Mouse (Mus musculus) cortical plate, adult 2 months (tissue): ENCODE measurements at regions not wholly inside any gene's neighbourhood (a gene's known extent, or its start where the extent isn't known, plus 50 kb on each side); places are given as distances from the start of the nearest gene placed in this dataset.

Experiments
- CTCF ChIP-seq: fragments of 200-500 bp; IDR thresholded peaks from 2 replicates; pipeline ENCODE4 v1.5.1; 2011; ENCODE audit warnings: mild to moderate bottlenecking, control low read depth, low read length; ENCODE audit not compliant: insufficient read depth; ENCODE audit errors: extremely low read depth
- POLR2A ChIP-seq: fragments of 200-500 bp; IDR thresholded peaks from 2 replicates; pipeline ENCODE4 v1.6.1; 2011; ENCODE audit warnings: mild to moderate bottlenecking, low read length, control low read depth; ENCODE audit not compliant: insufficient read depth; ENCODE audit errors: extremely low read depth

- TF ChIP-seq POLR2A, result no peak
- TF ChIP-seq CTCF, result no peak
These were observed 195.5 kb upstream of the Sp8 start for GRCm38 (mm10) chr12:118650483-118651160.
